Mouse (Mus musculus) right cerebral cortex, postnatal 25 days (tissue): ENCODE measurements around the gene Pdzrn3.
A peak's percentile ranks its signal among the peaks of the same experiment; 100 is the strongest.

ENCODE experiments used
- DNase-seq: peaks from one replicate; pipeline ENCODE4 v3.0.0; 2022

The Pdzrn3 gene

DNA sequence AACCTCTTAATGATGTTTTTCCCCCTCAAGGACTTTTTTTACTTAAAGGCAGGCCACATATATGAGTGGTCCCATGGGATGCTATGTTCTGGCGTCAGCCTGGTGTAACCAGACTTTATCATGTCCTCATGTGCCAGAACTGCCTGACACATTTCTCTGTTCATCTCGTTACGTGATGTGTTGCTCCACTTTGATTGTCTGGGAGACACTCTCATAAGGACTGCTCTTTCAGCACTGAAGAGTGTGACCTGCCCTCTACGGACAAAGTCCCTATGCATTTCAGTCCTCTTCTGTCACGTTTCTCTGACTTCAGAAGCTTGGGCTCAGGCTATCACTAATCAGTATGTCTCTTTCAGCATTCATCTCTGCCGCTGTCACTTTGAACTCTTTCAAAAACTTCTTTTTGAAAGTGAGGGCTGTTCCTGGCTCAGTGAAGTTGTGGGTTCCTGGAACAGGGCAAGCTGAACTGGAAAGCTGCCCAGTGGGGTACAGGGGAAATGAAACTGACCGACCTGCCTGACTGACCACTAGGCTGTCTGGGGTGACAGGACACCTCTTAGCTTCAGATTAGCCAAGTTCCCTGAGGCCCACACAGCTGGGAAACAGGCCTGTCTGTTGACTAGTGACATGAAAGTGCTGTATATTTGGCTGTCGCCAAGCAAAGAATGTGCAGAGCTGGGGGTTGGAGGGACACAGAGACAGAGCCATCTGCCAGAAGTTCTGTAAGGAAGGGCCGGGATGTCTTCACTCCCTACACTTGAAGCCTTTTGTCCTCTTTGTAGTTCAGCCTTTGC is 10.7 kb downstream of the Pdzrn3 start:
- no peak for DNase-seq

DNA sequence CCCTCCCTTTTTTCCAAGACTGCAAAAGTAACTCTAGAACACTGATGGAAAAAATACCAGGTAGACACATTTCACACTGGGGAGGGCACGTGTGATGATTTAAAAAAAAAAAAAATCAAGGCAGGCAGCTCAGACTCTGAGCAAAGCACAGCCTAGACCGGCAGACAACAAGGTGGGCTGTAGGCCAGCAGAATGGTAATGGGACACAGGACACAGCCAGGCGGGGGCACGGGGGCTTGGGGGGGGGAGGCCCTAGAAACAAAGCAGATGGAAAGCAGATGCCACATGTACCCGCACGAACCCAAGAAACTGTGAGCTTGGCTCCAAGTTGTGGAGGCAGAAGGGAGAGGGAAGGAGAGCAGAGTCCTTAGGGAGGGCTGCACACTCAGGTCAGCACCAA is 11.9 kb downstream of the Pdzrn3 start:
- DNase-seq = no peak

DNA sequence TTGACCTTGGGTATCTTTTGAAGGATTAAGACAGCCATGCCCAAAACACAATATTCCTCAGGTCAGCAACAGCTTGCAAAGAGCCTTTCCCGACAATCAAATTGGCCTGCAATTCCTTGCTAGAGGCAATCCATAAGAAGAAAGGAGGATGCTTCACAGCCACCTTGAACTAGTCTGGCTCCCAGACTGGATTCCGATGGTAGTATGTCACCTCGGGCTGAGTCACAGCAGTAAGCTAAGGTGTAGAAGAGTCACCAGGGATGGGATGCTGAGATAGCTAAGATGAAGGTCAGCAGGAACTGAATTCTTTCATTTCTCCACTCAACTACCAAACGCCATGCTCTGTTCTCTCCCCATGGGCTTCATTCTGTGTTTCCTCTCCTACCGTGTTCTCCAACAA is 13.8 kb downstream of the Pdzrn3 start:
- no peak for DNase-seq

DNA sequence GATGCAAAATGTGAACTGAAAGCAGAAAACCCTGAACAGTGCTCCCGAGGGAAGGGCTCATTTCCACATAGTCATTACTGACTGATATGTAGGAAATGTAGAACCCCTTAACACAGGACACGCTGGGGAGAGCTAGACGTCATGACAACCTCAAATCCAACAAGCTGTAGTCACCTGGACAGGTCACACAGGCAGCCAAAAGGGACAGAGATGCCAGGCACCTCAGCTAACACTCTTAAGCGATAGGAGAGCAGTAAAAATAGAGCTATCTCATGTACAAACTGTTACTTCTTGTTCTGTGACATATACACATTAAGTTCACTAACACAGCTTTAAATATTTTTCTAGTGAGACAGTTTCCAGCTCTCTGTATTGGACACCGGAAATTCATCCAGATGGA is 15.0 kb downstream of the Pdzrn3 start:
- no peak for DNase-seq

DNA sequence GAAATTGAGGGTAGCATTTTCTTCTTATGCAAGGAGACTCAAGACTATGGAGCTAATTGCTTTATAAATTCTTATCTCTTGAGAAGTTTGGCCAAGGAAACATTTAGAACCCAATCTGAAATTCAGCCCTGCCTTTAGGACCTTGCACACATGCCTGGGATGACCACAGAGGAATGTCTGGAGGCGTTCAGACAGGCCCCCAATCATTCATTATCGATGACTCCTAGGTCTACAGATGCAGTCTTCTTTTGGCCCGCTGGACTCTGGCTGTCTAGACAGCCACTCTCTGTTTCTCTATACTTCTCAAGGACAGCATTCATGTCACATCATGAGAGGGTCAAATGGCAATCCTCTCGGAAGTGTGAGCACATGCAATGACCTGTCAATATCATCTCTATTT is 15.4 kb downstream of the Pdzrn3 start:
- no peak for DNase-seq

DNA sequence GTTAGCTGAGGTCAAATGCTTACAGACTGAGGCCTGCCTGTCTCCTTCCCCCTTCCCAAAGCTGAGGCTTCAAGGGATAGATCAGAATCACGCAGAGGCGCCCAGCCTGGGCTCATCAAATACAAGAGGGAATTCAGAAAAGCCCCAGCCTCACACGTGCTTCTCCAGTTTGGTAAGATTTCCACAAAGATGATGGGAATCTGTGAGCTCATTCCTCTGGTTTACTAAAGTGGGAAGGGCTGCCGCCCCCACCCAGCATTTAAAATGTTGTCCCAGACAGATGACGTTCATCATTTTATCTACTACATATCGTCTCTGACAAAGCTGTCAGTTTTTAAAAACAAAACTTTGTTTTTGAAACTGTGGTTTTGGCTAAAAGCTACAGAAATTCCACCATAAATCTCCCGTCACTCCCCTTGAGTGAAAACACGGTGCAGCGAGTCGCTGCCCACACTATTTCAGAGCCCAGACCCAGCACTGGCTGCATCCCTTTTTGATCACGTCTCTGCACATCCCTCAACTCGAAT is 17.4 kb downstream of the Pdzrn3 start:
- DNase-seq = no peak

DNA sequence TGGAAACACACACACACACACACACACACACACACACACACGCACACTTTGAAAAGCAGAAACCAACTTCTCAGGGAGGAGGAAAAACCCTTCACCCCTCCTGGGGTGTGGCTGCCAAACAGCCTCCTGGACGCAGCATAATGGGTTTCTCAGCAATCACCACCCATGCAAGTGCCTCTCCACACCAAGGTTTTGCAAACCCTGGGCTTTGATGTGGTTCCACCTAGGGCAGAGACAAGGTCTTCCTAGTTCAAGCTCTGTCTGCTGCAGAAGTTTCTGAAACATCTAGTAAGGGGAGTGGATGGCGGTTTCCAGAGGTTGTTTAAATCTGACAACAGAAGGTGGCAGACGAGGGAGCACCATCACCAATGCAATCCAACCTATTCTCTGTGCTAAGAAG is 18.1 kb downstream of the Pdzrn3 start:
- no peak for DNase-seq

DNA sequence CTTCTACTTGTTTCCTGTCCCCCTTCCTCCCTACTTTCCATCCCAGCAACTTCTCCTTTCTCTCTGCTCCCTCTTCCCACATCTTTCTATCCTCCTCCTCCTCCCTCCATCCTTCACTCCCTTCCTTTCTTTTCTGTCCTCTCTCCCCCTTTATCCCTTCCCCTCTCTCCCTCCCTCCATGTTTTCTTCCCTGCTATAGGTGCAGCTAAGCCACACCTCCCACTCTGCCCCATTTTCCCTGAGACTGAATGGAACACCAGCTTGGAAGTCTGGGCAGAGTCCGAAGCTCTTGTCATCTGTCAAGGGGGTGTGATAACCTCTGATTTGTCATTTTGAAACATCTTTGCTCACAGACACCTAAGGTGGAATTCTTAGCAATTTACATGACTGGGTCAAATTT is 22.8 kb downstream of the Pdzrn3 start:
- DNase-seq = no peak

DNA sequence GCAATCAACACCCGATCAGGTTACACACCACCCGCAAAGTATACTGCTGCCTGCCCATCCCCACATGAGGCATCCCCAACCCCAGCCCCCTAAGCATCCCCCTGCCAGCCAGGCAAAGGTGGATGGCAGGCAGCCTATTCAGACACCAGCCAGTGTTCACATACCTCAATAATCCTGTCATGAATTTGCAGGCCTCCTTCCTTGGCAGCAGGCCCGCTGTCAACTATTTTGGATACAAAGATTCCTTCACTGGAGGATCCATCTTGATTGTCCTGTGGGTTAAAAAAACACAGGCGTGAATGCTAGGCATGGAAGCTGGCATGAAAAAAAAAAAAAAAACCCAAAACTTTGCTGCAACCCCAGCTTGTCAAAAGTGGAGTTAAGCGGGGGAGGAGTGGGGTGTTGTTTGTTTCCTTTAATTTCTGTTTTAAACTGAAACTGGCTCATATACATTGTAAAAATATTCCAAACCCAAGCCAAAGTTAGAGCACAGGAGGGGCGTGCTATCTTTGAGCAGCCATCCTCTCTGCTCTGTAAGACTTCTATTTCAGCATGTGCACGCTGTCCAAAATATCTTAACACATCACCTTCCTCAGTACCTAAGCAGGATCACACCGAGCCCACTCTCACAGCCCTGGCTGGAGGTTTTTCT is 23.3 kb downstream of the Pdzrn3 start:
- DNase-seq = peak; percentile 39

DNA sequence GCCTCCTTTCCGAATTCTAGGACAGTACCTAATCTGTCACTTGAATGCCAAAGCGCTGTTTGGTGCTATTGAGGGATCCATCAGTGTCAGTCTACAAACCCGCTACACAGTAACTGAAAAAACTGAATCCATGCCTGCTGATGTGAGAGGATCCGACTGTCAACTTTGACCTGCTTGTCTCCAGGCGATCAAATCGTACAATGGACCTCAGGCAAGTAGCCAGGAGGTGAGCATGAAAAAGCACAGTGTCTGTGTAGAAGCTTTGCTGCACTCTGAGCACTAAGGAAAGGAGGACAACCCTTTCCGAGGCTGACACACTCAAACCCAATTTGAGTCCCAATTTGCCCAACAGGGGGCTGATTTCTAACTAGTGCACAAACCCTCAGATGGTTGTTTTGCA is 24.0 kb downstream of the Pdzrn3 start:
- no peak for DNase-seq

DNA sequence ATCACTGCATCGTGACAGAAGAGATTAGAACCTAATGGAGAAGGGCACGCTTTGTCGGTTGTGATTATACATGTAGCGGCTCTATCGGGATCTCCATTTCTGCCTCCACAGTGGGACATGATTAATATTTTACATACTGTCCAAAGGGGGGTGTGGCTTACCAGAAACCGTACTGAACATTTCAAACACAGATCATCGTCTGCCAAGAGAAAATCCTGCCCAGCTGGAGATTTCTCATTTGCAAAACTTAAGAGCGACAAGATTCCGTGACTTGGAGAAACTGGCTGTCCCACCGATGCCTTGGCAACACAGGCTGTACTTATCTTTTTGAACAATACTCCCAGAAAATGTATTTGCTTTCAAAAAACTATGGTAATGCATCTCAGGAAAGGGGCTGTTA is 25.1 kb downstream of the Pdzrn3 start:
- DNase-seq = no peak

DNA sequence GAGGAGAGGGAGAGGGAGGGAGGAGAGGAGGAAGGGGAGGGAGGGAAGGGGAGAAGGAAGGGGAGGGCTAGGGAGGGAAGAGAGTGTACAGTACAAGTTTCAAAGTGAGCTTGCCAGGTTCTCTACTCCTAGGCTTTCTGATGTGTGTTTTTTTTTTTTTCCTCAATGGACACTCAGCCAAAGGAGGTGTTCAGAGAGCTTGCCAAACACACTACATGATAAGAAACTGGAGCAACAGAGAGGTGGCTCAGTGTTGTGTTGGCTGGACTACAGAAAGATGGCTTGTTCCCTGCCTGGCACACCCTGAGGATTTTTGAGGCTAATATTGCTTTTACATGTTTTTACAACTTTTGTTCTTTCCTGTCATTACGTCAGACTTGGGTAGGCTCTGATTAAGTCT is 26.6 kb downstream of the Pdzrn3 start:
- no peak for DNase-seq

DNA sequence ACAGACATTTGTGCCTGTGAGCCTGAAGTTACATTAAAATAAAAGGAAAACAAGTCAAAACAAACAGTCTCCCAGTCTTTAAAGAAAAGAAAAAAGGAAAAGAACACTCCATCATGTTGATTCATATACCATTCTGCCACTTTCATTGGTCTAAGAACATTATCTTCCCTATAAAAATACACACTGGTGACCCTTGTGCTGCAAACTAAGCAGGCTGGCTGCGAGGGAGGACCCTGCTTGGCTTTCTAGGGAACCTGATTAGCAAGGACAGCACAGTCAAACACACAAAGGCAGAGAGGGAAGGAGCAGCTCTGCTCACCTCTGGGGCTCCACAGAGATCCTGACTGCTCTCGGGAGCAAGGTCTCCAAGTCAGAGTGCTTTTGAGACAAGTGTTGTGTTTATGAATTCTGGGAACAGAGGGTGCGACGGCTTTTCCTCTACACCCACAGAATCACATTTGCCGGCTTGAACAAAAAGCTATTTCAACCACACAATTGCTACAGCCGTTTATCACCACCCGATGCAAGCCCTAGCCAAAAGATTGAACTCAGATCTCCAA is 27.2 kb downstream of the Pdzrn3 start:
- no peak for DNase-seq

DNA sequence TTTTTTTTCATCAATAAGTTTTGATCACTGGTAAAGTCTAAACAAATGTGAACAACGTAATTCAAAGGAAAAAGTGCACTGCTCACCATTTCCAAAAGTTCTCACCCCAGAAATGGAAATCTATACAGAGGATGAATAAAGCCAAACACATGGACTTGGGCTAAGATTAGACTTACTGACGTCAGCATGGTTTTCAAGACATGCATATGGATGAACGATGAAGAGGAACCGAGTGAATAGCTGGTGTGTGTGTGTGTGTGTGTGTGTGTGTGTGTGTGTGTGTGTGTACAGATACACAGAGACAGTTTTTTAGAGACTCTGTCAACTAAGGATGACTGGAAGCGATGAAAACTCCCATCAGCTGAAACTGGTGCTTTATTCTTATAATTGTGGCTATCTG is 29.2 kb downstream of the Pdzrn3 start:
- DNase-seq = no peak

DNA sequence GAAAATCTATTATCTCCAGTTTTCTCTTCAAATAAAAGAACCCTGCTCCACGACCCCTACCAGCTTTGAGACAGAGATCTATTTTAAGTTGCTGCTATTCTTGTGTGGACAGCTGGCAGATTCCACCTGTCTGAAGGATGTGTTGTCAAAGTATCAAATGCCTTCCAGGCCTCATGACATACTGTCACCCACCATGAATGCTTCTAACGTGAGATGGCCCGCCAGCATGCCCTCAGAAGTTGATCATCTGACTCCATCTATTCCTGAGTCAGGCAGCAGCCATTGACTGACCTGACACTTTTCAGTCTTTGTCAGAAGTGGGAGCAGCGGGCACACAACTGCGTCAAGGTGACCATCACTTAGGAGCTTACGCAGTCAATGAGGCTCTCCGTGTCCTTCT is 37.6 kb downstream of the Pdzrn3 start:
- DNase-seq = no peak

DNA sequence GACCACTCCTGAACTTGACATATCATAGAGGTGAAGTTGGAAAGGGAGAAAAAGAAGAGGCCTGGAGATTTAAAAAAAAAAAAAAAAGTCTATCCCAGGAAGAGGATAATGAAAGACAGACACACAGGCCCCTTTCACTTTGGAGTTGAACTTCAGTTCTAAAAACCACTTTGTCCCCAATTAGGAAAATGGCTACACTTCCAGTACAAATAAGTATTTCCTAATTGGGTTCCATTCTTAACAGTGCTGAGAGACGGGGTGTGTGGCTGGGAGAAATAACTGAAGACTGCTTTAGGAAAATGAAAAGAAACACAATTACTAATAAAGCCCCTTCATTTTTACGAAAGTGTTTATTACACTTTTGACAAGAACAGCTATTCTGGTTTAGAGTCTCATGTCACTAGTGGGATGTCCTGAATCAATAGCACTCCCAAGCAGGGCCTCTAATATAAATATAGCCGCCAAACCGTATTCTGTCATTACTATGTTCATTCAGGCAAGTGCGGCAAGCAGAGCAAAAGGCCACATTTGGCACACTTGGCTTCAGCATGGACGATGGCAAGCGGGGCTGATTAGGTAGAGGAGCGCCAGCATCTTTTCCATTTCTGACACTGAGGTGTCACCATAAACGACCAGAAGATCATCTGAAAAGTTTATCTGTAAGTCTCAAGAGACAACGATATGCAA is 39.7 kb downstream of the Pdzrn3 start:
- no peak for DNase-seq

DNA sequence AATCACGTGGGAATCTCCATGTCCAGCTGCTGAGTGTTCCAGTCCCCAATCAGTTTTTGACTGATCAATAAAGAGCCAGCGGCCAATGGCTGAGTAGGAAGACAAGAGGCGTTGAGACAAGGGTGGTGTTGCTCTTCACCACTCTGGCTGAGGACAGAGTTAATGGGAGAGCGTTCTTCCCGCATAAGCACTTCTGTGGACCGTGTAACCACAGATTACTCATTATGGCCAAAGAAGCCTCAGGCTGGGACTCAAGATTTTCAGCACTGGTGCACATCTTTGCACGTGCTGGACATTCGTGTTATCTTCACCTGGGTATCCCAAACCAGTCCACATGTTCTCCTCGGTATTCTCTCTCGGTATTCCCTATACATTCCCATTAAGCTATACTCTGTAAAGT is 41.0 kb downstream of the Pdzrn3 start:
- DNase-seq = no peak

DNA sequence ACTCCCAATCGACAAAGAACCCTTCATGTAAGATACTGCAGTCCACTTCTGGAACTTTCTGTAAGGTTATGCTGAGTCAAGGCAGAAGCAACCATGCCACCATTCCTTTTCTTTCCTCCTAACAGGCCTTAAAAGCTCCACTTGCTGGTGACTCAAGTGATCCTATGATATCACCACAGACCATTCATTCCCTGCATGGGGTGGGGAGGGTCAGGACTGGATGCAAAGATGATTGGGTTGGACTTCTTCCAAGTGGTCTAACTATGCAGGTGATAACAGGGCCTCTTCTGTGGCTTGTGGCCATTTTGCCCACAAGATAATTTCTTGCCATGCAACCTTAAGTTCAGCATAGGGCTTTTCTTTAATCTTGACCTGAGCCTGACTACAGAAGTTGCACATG is 42.0 kb downstream of the Pdzrn3 start:
- no peak for DNase-seq

DNA sequence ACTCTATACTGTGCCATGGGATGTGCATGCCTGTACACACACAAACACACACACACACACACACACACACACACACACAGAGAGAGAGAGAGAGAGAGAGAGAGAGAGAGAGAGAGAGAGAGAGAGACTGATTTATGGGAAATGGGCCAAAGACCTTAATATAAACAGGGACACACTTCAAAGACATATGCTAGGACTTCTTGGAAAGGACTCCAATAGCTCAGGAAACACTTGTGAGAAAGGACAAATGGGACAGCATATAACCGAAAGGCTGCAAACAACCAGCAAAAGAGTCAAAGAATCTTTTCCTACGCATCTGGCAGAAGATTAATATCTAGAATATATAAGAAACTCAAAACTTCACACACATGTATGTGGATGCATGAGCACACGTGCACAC is 43.2 kb downstream of the Pdzrn3 start:
- DNase-seq = no peak

DNA sequence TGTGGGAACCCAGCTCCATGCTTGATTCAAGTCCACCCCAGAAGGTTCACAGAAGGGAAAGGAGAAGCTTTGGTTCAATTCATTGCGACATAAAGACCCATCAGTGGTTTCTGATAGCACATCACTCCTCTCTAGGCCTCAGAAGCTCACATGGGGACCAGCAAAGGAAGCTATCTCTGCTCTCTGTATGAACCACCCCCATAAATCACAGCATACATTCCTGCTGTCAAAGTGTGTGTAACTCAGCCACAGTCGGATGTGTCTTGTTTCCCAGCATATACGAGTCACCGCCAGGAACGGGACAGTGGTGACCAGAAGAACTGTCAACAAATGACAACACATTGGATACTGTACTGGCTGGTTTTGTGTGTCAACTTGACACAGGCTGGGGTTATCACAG is 47.3 kb downstream of the Pdzrn3 start:
- no peak for DNase-seq

DNA sequence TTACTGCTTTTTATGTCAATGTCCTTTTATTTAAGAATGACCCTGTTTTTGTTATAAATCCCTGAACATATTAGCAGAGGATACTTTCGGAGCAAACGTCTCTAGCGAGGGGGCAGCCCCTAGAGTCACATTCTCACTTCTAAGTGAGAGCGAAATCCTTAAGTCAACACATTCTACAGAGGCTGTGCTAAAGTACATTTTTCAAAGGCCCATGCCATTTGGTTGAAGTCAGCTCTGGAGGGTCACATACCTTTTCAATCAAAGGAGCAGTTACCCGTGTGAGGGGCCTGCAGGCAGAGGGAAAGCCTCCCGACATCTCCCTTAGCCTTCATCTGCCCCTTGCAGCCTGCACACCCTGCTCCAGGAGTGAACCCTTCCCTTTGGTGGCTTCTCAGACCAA is 48.2 kb downstream of the Pdzrn3 start:
- DNase-seq = no peak

DNA sequence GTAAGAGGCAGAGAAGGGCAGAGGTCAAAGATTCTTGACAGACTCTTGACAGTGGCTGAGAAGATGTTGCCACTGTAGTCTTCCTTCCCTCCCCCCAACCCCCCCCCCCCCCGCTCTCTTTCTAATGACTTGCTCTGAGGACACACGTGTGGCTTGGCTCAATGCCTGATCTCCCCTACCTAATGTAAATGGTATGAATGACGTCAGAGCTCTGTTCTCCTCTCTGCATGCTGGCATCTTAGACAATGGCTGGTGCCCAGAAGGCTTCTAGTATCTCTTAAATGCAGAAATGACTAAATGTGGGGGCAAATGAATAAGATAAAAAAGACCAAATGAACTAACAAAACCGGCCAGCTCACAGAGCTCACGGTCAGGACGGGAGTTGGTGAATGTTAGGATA is 49.2 kb downstream of the Pdzrn3 start:
- no peak for DNase-seq

DNA sequence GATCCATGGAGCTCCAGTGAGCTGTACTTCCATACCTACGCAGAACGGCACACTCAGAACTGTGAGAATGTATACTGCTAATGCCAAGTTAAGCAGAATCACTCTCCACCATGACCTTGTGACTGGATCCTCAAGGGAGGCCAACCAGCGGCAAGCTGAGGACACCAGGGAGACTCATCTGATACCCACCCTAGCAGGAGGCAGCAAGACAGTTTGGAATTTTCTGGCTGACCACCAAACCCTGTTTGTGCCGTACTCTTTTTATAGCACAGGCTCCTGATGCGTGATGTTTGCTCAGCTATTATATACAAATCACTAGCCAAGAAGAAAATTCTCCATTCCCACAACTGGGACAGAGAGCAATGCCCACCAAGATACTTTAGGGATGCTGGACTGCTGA is 50.0 kb downstream of the Pdzrn3 start:
- no peak for DNase-seq

DNA sequence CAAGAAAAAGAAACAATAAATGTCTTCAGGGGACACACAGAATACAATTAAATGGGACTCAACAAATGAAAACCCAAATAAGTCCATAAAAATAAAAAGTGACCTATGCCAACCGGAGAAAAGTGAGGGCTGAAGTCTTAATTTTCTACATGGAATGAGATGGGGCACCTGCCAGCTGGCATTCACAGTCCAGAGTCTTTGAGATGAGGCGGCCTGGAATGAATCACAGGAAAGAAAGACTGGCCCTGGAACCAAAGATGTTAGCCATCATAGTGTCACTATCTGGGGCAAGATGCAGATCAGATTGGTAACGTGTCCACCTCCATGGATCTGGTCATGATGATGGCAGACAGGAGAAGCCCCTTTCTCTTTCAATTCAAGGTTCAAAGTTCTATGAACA is 50.5 kb downstream of the Pdzrn3 start:
- no peak for DNase-seq
